Mouse (Mus musculus): ENCODE measurements around the gene Dut.
"Not testable (repeated sequence)": the region's sequence is repeated elsewhere in the genome, so short reads cannot be mapped to it uniquely, and the experiment has no call there.

Gene Dut

GRCm38 (mm10) chr2:125255886-125256285 lies 8.9 kb downstream of the Dut start:
- DNase-seq, result no peak

GRCm38 (mm10) chr2:125259230-125260120 lies 12.5 kb downstream of the Dut start:
- DNase-seq, result peak in 1 of 2 experiments; percentile 8

GRCm38 (mm10) chr2:125260326-125260725 lies 13.3 kb downstream of the Dut start:
- no peak for DNase-seq

- no peak for DNase-seq
Observed at GRCm38 (mm10) chr2:125263056-125263455, 16.1 kb downstream of the Dut start.

- DNase-seq, result no peak
Observed at GRCm38 (mm10) chr2:125263753-125264152, 16.8 kb downstream of the Dut start.

GRCm38 (mm10) chr2:125268876-125269275 lies 21.9 kb downstream of the Dut start:
- no peak for DNase-seq

DNA sequence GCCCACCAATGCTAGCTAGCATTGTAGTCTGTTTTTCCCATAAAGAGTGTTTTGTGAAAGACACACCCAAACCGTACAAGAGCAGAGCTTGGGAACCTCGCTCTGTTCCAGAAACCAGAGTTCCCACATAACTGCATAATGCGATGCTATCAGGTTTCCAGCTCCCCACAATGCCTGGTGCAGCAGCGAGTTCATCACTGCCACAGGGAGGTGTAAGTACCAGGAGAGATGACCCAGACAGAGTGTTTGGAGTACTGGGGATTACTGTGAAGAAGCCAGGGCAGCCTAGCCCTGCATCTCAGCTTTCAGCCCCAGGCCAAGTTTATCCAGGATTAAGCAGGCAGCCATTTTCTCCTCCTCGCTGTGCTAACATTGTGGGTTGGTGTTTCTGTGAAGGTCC lies 28.6 kb downstream of the Dut start:
- no peak for DNase-seq

GRCm38 (mm10) chr2:125276692-125277091 lies 29.7 kb downstream of the Dut start:
- DNase-seq, result no peak

DNA sequence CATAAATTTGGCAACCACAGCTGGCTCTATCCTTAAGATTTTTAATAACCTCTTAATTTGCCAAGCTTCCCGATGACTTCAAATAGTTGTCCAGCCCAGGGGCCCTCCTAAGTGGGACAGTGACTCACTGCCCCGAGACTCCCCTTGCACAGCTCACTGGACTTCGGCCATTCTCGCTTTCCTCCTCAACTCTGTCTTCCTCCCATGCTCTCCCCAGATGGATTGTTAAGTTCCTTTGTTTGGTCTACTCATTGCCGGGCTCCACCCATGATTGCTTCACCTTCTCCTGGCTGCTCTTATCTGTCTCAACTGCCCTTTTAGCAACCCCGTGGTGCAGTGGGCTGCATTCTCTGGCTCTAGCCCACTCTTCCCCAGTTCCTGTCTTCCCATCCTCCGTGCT lies 31.5 kb downstream of the Dut start:
- DNase-seq, result no peak

GRCm38 (mm10) chr2:125279995-125280394 lies 33.0 kb downstream of the Dut start:
- DNase-seq, result not testable (repeated sequence)

DNA sequence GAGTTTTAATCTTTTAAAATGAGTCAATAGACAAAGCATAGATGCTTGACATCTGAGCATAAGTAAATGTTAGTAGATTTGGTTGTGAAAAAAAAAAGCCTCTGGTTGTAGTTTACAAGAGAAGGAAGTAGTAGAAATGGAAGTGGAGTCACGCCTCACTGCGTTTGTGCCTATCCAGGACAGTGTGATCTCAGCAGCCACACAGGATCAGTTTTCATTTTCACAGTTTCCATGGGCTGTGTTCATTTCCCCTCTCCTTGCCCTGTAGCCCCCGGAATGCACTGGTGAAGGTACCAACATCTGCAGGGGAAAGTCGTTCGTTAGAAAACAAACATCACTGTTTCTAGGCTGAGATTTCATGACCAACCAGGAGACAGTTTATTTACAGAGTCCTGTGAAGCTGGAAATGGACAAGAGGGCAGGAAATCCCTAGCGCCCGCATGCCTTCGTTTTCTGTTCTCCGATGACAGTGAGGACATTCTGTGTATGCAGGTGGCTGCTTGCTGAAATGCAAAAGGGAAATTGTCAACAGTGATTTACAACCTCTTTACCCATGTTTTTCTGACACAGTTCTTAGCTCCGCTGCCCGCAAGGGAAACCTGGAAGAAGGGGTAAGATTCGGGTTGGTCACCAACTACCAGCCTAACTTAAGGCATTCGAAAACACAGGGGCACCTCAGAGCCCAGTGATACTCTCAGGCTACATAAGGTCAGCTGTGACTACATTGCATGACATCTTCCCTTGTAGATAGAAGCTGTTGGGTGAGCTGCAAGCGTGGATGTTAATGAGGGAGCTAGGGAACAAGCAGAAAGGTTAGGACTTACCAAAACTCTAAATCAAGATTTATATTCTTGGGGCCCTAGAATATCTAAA lies 35.6 kb downstream of the Dut start:
- DNase-seq, result no peak

DNA sequence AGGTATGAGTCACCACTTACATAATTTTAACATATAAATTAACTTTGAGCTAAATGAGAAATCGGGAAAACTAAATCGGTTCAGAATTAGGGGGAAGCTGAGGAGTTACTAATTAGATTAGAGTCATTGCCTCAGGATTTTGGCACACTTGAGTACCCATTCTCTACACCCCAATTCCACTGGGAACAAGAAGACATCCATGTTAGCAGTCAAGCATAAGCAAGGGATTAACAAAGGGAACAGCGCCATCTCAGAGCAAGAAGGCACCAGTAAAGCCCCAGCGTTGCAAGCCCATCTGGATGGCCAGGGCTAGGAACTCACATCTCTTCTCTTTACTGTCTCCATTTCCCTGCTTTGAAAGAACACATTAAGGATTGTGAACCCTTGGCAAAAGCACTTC lies 38.8 kb downstream of the Dut start:
- DNase-seq, result no peak

DNA sequence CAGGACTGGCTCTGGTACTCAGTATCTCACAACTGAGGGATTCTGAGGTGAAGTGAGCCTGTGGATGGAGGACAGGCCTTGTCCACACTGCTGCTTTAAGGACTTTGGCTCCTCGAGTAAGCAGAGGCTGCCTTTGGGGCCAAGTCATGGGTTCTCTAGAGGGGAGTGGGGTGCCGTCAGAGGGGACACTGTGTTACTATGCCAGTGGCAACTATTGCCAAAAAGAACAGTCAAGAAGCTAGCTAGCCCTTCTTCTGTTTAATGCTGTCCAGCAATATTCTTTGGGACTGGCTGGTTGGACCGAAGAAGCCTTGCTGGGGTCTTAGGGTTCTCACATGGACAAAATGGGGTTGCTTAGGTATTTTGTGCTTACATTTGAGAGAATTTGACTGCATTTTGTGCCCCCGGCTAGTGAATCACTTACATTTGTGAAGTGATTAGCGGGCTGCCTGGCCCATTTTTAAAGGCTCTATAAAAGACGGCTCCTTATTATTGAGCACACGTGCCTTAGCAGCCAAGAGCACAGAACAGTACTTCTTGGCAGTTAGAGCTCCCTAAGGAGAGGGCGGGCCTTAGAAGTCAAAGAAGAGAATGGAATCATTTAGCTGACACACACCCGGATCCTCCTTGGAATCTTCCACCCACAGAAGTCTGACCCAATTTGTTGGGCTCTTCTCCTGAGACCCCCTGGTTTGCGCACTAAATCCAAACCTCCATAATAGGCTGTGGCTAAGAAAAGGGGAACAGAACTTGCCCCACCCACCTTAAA lies 43.4 kb downstream of the Dut start:
- DNase-seq, result no peak

GRCm38 (mm10) chr2:125291101-125291500 lies 44.1 kb downstream of the Dut start:
- DNase-seq, result no peak

DNA sequence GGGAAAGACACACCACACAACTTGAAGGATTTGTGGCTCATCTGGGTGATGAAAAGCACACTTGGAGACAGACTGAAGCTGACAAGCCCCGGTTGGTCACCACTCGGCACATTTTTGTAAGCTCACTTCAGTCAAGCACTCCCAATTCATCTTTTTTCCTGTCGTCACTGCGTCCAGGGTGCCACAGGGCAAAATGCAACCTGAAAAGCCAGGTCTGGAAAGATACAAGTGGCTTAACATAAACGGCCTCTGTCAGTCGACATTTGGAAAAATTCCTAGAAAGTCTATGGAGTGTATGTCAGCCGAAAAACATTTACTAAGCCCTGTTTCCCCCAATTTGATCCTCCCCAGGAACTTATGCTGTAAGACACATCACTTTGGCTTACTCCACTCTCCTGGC lies 45.6 kb downstream of the Dut start:
- DNase-seq, result no peak

- no peak for DNase-seq
Observed at GRCm38 (mm10) chr2:125293969-125294491, 47.0 kb downstream of the Dut start.

- DNase-seq, result no peak
Observed at GRCm38 (mm10) chr2:125295526-125295925, 48.5 kb downstream of the Dut start.

GRCm38 (mm10) chr2:125298841-125299240 lies 51.9 kb downstream of the Dut start:
- no peak for DNase-seq

GRCm38 (mm10) chr2:125301877-125302624 lies 55.1 kb downstream of the Dut start:
- no peak for DNase-seq

DNA sequence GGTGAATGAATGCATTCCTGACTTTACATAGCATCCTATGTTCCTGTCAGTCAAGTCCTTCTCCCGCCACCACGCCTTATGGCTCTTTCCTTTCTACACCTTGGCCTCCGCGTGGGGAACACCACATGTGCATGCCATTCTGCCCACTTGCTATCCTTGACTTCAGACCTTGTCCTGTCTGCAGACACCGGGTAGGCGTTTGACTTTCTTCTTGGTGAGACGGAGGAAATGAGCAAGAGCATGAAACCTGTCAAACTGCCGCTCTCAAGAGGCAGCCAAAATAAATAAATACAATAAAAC lies 55.6 kb downstream of the Dut start:
- DNase-seq, result no peak

DNA sequence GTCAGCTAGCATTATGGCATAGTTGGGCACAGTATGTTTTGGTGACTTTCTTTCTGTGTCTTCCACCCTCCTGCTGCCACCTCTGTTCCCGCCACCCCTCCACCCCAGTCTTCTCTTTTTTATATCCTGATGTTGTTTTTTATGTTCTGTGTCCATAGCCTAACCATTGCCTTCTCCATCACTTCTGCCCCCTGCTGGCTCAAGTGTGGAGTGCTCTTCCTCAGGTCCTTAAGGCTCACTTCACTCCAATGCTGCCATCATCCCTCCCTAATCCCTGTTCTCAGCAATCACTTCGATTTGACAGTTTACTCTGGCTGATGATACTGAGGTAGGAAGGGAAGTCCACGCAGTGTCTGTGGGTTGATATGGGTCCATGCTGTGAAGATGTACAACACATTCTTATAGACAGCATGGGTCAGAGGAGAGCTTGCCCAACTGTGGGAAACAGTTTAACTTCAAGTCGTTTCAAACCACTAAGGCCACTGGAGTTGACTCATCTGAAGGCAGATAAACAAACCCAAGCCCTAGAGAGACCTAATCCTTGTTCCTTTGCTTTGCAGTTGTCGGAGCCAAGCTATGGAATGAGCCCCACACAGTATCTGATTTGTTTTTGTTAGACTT lies 56.9 kb downstream of the Dut start:
- no peak for DNase-seq

DNA sequence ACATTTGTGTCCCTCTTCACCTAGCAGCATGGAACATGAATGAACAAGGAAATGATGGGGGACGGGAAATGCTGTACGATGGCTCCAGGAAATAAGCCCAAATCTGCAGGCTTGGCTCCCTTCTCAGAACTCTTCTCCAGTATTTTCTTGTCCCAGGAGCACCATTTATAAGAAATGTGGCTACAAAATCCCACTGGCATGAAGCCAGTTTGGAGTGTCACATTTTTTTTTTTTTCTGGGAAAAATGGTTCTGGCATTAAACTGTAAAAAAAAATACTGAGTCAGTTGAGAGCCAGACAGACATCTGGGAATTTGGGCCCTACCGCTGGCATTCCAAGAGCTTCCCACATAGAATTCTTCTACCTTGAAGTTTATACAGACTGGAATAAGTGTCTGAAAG lies 57.8 kb downstream of the Dut start:
- no peak for DNase-seq

All from thymus, postnatal 36 days (tissue).